Mouse (Mus musculus) hindbrain, embryonic 15.5 days (tissue): ENCODE results near the gene Dctn2. TPM values are rescaled to one million over a fixed set of nuclear protein-coding genes. Genes with fewer than 3 reads are reported as not detected.
A peak's percentile ranks its signal among the peaks of the same experiment; 100 is the strongest.
"Not testable (repeated sequence)": the region's sequence is repeated elsewhere in the genome, so short reads cannot be mapped to it uniquely, and the experiment has no call there.

Experiments
- ATAC-seq: fragments of 200-750 bp; cut with Nextera tagmentation; 2 replicates; pipeline ENCODE4 v1.8.0; 2017; ENCODE audit warnings: low read depth, moderate number of reproducible peaks, moderate TSS enrichment; ENCODE audit not compliant: low FRiP score
- H3K27ac ChIP-seq: fragments of 300-500 bp; sonication (generic); replicated peaks from 2 replicates; pipeline ENCODE4 v1.5.1; 2015; ENCODE audit warnings: mild to moderate bottlenecking, inconsistent platforms
- H3K27me3 ChIP-seq: fragments of 300-500 bp; sonication (generic); 2 replicates; pipeline ENCODE4 v1.6.1; 2015; ENCODE audit warnings: control low read depth, inconsistent platforms
- H3K36me3 ChIP-seq: fragments of 300-500 bp; sonication (generic); 2 replicates; pipeline ENCODE4 v1.6.1; 2015; ENCODE audit warnings: control low read depth, inconsistent platforms
- H3K4me1 ChIP-seq: fragments of 300-500 bp; sonication (generic); replicated peaks from 2 replicates; pipeline ENCODE4 v1.6.1; 2015; ENCODE audit warnings: control low read depth, inconsistent platforms
- H3K4me2 ChIP-seq: fragments of 300-500 bp; sonication (generic); 2 replicates; pipeline ENCODE4 v1.6.1; 2015; ENCODE audit warnings: moderate library complexity, mild to moderate bottlenecking, inconsistent platforms
- H3K4me3 ChIP-seq: fragments of 300-500 bp; sonication (generic); 2 replicates; pipeline ENCODE4 v1.5.1; 2015; ENCODE audit warnings: mild to moderate bottlenecking, inconsistent platforms
- H3K9ac ChIP-seq: fragments of 300-500 bp; sonication (generic); 2 replicates; pipeline ENCODE4 v1.6.1; 2015; ENCODE audit warnings: inconsistent platforms
- H3K9me3 ChIP-seq: fragments of 300-500 bp; sonication (generic); 2 replicates; pipeline ENCODE4 v1.6.1; 2016; ENCODE audit warnings: control low read depth, inconsistent platforms
- WGBS: fragments of 180-500 bp; shearing (Covaris S2); methylation state at CpG from one replicate; pipeline ENCODE4 v1.1.7; 2015; 5-methylcytosine and 5-hydroxymethylcytosine counted together
- polyA plus RNA-seq: library from polyadenylated mRNA; unstranded; fragments of >200 nt; fragmentation: Nextera tagmentation; extraction: Ambion mirVana; gene quantifications from 2 replicates; pipeline ENCODE4 v1.2.1, GENCODE M21; 2015

Dctn2 gene
- polyA plus RNA-seq, 1 experiment from 2014 or later, result 350 TPM

- WGBS, result 3% methylated on average over 19 of the region's 19 CpGs
- Histone ChIP-seq H3K27me3 (no peaks in the 10 kb centered on the region), H3K36me3 (peaks cover 27% of the 10 kb centered on the region), H3K4me3 (peak overlapping the region; percentile 52), H3K4me1 (peaks cover 47% of the 10 kb centered on the region), H3K9me3 (no peaks in the 10 kb centered on the region), H3K4me2 (peak overlapping the region; percentile 73), H3K9ac (peak overlapping the region; percentile 79), H3K27ac (peak overlapping the region; percentile 98)
- peak; percentile 50 for ATAC-seq
These were observed 25.0 kb downstream of the Dctn2 start for GRCm38 (mm10) chr10:127290930-127291880.

GRCm38 (mm10) chr10:127291881-127292638, 25.9 kb downstream of the Dctn2 start:
- peak overlapping the region; percentile 98; the same call in 1 of the 2 replicates for H3K27ac ChIP-seq
- WGBS, result 50% methylated on average over 5 of the region's 5 CpGs

GRCm38 (mm10) chr10:127292987-127293538, 26.9 kb downstream of the Dctn2 start:
- WGBS, result 92% methylated on average over 6 of the region's 6 CpGs
- Histone ChIP-seq H3K9ac (no peak overlapping the region), H3K4me1 (peaks cover 28% of the 10 kb centered on the region), H3K36me3 (peaks cover 43% of the 10 kb centered on the region), H3K4me2 (no peak overlapping the region), H3K27me3 (no peaks in the 10 kb centered on the region), H3K4me3 (no peak overlapping the region), H3K27ac (no peak overlapping the region), H3K9me3 (no peaks in the 10 kb centered on the region)
- no peak for ATAC-seq

More at GRCm38 (mm10) chr10:127291881-127292638, 25.9 kb downstream of the Dctn2 start:
- Histone ChIP-seq H3K4me1 (peaks cover 38% of the 10 kb centered on the region), H3K9ac (peak overlapping the region; percentile 79), H3K36me3 (peaks cover 34% of the 10 kb centered on the region), H3K9me3 (no peaks in the 10 kb centered on the region), H3K27me3 (no peaks in the 10 kb centered on the region), H3K4me2 (peak overlapping the region; percentile 73), H3K4me3 (peak overlapping the region; percentile 52)
- no peak for ATAC-seq

GRCm38 (mm10) chr10:127293590-127294113, 27.5 kb downstream of the Dctn2 start:
- 84% methylated on average over 3 of the region's 3 CpGs for WGBS
- Histone ChIP-seq H3K4me3 (no peak overlapping the region), H3K36me3 (peaks cover 43% of the 10 kb centered on the region), H3K27ac (no peak overlapping the region), H3K4me2 (no peak overlapping the region), H3K4me1 (peaks cover 27% of the 10 kb centered on the region), H3K9me3 (no peaks in the 10 kb centered on the region), H3K9ac (no peak overlapping the region), H3K27me3 (no peaks in the 10 kb centered on the region)
- ATAC-seq, result no peak

- H3K9ac ChIP-seq, result no peak overlapping the region
- H3K4me2 ChIP-seq, result no peak overlapping the region
- H3K9me3 ChIP-seq, result no peaks in the 10 kb centered on the region
- no peak for ATAC-seq
- H3K27me3 ChIP-seq, result no peaks in the 10 kb centered on the region
- H3K27ac ChIP-seq, result no peak overlapping the region
- peaks cover 17% of the 10 kb centered on the region for H3K4me1 ChIP-seq
- peaks cover 57% of the 10 kb centered on the region for H3K36me3 ChIP-seq
- 96% methylated on average over 10 of the region's 10 CpGs for WGBS
- no peak overlapping the region for H3K4me3 ChIP-seq
These were observed 28.8 kb downstream of the Dctn2 start for GRCm38 (mm10) chr10:127294895-127295510.

- Histone ChIP-seq H3K4me3 (no peak overlapping the region), H3K27ac (no peak overlapping the region), H3K4me2 (no peak overlapping the region), H3K9me3 (no peaks in the 10 kb centered on the region), H3K9ac (no peak overlapping the region), H3K36me3 (peaks cover 68% of the 10 kb centered on the region), H3K27me3 (no peaks in the 10 kb centered on the region), H3K4me1 (peaks cover 15% of the 10 kb centered on the region)
- 93% methylated on average over 24 of the region's 24 CpGs for WGBS
- no peak for ATAC-seq
These were observed 30.0 kb downstream of the Dctn2 start for GRCm38 (mm10) chr10:127295986-127296794.

GRCm38 (mm10) chr10:127297015-127297871, 31.1 kb downstream of the Dctn2 start:
- peaks cover 78% of the 10 kb centered on the region for H3K36me3 ChIP-seq
- WGBS, result 93% methylated on average over 16 of the region's 16 CpGs
- H3K4me1 ChIP-seq, result peaks cover 4% of the 10 kb centered on the region
- no peak overlapping the region for H3K4me3 ChIP-seq
- no peak overlapping the region for H3K4me2 ChIP-seq
- H3K27ac ChIP-seq, result no peak overlapping the region
- H3K27me3 ChIP-seq, result no peaks in the 10 kb centered on the region
- no peak overlapping the region for H3K9ac ChIP-seq
- no peak for ATAC-seq
- no peaks in the 10 kb centered on the region for H3K9me3 ChIP-seq

- no peaks in the 10 kb centered on the region for H3K9me3 ChIP-seq
- no peak overlapping the region for H3K4me2 ChIP-seq
- no peak overlapping the region for H3K27ac ChIP-seq
- no peaks in the 10 kb centered on the region for H3K4me1 ChIP-seq
- 96% methylated on average over 6 of the region's 6 CpGs for WGBS
- peaks cover 90% of the 10 kb centered on the region for H3K36me3 ChIP-seq
- H3K9ac ChIP-seq, result no peak overlapping the region
- no peaks in the 10 kb centered on the region for H3K27me3 ChIP-seq
- ATAC-seq, result no peak
- no peak overlapping the region for H3K4me3 ChIP-seq
These were observed 34.2 kb downstream of the Dctn2 start for GRCm38 (mm10) chr10:127300361-127300760.

GRCm38 (mm10) chr10:127303136-127303535, 37.0 kb downstream of the Dctn2 start:
- no peaks in the 10 kb centered on the region for H3K4me1 ChIP-seq
- no peaks in the 10 kb centered on the region for H3K27me3 ChIP-seq
- no peak overlapping the region for H3K4me3 ChIP-seq
- no peak overlapping the region for H3K4me2 ChIP-seq
- H3K36me3 ChIP-seq, result peaks cover 91% of the 10 kb centered on the region
- ATAC-seq, result no peak
- H3K9ac ChIP-seq, result no peak overlapping the region
- H3K27ac ChIP-seq, result no peak overlapping the region
- no peaks in the 10 kb centered on the region for H3K9me3 ChIP-seq
- WGBS, result 94% methylated on average over 11 of the region's 11 CpGs

- peaks cover 20% of the 10 kb centered on the region for H3K4me1 ChIP-seq
- H3K4me2 ChIP-seq, H3K27me3 ChIP-seq, ATAC-seq, H3K27ac ChIP-seq, H3K9ac ChIP-seq, H3K9me3 ChIP-seq, H3K4me3 ChIP-seq: not testable (repeated sequence)
- peaks cover 41% of the 10 kb centered on the region for H3K36me3 ChIP-seq
- WGBS, result 86% methylated on average over 3 of the region's 3 CpGs
These were observed 43.0 kb downstream of the Dctn2 start for GRCm38 (mm10) chr10:127309167-127309566.
